Mouse (Mus musculus): ENCODE data around the gene Ncapg.

The Ncapg gene

DNA sequence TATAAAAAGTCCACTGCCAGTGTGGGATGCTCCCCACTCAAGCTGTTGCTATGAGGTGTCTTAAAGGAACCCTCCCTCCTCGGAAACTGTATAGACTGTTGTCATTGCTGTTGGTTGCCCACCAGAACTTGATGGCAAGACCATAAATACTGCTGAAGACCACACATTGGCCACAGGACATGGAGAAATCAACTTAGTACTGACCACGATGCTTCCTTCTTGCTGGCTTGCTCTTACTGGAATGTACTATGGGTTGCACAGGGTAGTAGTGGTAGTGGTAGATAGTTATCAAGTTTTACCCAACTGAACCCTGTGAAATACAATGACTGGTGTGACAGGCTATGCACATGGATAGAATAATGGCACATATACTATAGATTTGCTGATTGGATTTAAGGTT lies 37.1 kb downstream of the Ncapg start:
- DNase-seq (ENCODE audit: low spot score): no peak

DNA sequence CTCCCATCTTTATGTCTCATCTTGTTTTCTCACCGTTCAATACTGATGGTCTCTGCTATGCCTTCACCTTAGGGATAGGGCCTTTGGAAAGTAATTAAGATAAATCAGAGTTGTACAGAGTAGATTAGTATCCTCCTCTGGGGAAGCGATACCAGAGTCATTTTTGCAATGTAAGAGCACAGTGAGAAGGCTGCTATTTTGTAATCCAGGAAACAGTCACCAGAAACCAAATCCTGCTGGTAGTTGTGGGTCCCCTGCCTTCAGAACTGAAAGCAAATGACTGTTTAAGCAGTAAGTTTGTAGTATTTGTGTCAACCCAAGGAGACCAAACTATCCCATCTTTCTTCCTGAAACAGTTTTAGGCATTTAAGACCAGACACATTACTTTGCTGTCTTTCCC lies 39.9 kb downstream of the Ncapg start:
- DNase-seq (ENCODE audit: low spot score): no peak

DNA sequence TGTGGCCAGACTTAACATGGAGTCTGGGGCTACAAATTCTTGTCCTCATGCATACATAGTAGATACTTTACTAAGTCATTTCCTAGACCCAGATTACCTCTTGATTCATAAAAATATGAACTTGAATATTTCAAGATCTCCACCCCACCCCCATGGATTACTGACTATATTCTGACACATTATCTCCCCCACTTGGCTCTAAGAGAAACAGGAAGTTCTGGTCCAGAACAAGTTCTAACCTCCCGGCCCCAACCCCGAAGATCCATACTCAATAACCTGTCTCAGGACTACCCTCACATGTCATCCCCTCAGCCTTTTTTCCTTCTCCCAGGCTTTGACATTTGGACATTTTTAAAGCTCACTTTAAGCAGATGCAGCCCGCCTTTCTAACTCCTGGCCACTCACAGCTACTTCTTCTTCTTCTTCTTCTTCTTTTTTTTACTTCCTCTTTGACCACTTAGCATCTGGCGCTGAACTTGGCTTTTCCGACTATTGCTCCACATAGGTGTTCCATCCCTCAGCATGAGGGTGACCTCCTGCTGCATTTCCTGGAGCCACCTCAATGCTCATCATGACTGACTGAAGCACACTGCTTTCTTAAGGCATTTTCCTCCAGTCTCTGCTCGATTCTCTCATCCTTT lies 49.2 kb downstream of the Ncapg start:
- no peak for DNase-seq (ENCODE audit: low spot score)

DNA sequence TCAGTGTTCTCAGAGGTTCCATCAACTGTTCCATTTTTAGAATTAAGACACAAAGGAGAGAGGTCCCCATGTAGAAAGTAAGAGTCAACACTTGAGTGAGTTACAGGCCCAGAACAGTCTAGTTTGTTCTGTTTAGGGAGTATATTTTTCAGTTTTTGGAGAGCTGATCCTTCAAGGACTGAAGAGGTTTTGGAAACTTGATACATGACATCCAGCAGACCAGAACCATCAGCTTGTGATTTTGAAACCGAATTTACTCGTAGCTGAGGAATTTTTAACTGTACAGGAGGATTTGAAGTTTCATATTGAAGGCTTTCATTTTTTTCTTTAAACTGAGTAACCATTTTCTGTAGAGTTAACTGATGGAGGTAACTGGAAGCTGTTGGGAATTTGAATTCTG lies 64.0 kb downstream of the Ncapg start:
- no peak for DNase-seq (ENCODE audit: low spot score)

DNA sequence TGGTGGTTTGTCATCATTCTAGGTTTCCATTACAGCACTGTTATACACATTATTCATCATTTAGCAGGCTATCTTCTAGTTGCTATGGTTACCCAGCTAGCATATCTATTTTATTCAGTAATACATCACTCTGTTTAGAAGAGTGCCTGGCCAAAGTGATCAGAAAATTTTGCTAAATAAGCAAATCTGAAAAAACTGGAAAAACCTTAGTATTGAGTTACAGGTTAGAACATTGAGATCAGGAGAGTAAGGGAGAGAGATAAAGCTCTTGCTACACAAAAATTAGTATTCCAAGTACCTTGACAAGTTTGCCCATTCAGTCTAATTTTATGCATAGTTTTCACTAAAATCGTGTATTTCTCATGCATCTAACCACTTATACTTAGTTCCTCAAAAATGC lies 68.2 kb downstream of the Ncapg start:
- DNase-seq (ENCODE audit: low spot score): no peak

All from testis, postnatal 10 days (tissue).